Mouse (Mus musculus): Measurements from ENCODE around the gene Tln2. TPM values are rescaled to one million over a fixed set of nuclear protein-coding genes. Genes with fewer than 3 reads are reported as not detected.
"Not testable (repeated sequence)": the region's sequence is repeated elsewhere in the genome, so short reads cannot be mapped to it uniquely, and the experiment has no call there.

The Tln2 gene
- polyA plus RNA-seq, 2 experiments, result 0.98 to 2.5 TPM

GRCm38 (mm10) chr9:67281812-67282211 is 277.7 kb downstream of the Tln2 start:
- ATAC-seq (ENCODE audit: insufficient read depth), result no peak
- H3K36me3 ChIP-seq (replicated peaks; ENCODE audit: control insufficient read depth, insufficient read depth, low read depth), result no peaks in the 10 kb centered on the region
- no peak for DNase-seq (ENCODE audit: low read depth in 3 of 3, low spot score in 3 of 3)
- H3K27ac ChIP-seq, result no peak overlapping the region
- WGBS (ENCODE audit: insufficient replicate concordance), result 62% methylated on average over 6 of the region's 6 CpGs
- TF ChIP-seq CTCF (IDR thresholded peaks at IDR 0.05; ENCODE audit: low read depth), result no peak
- TF ChIP-seq EP300 (IDR thresholded peaks at IDR 0.05; ENCODE audit: low read depth), result no peak
- no peak overlapping the region for H3K9ac ChIP-seq (replicated peaks)
- H3K4me1 ChIP-seq (replicated peaks; ENCODE audit: control insufficient read depth in 2 of 2, insufficient read depth in 2 of 2, low read length in 1 of 2), result no peaks in the 10 kb centered on the region
- H3K4me2 ChIP-seq (ENCODE audit: low read depth), result no peak overlapping the region
- no peak overlapping the region for H3K4me3 ChIP-seq (ENCODE audit: insufficient read depth in 1 of 2, low read depth in 2 of 2, low read length in 2 of 2)
- H3K27me3 ChIP-seq (ENCODE audit: control insufficient read depth, insufficient read depth, low read length), result no peaks in the 10 kb centered on the region
- H3K9me3 ChIP-seq (ENCODE audit: control insufficient read depth, low read length), result no peaks in the 10 kb centered on the region

GRCm38 (mm10) chr9:67280311-67280710 is 279.2 kb downstream of the Tln2 start:
- H3K4me1 ChIP-seq (replicated peaks; ENCODE audit: control insufficient read depth in 2 of 2, insufficient read depth in 2 of 2, low read length in 1 of 2); H3K4me2 ChIP-seq (ENCODE audit: low read depth); H3K27me3 ChIP-seq (ENCODE audit: control insufficient read depth, insufficient read depth, low read length); DNase-seq (ENCODE audit: low read depth in 3 of 3, low spot score in 3 of 3); H3K4me3 ChIP-seq (ENCODE audit: insufficient read depth in 1 of 2, low read depth in 2 of 2, low read length in 2 of 2); H3K9ac ChIP-seq (replicated peaks); H3K36me3 ChIP-seq (replicated peaks; ENCODE audit: control insufficient read depth, insufficient read depth, low read depth); ATAC-seq (ENCODE audit: insufficient read depth); H3K9me3 ChIP-seq (ENCODE audit: control insufficient read depth, low read length); H3K27ac ChIP-seq: not testable (repeated sequence)

GRCm38 (mm10) chr9:67276446-67276845 is 283.1 kb downstream of the Tln2 start:
- ATAC-seq (ENCODE audit: insufficient read depth), result no peak

GRCm38 (mm10) chr9:67274296-67274695 is 285.2 kb downstream of the Tln2 start:
- Histone ChIP-seq H3K27ac (no peak overlapping the region), H3K9ac (replicated peaks) (no peak overlapping the region), H3K27me3 (ENCODE audit: control insufficient read depth, insufficient read depth, low read length) (no peaks in the 10 kb centered on the region), H3K4me3 (ENCODE audit: insufficient read depth in 1 of 2, low read depth in 2 of 2, low read length in 2 of 2) (no peak overlapping the region), H3K36me3 (replicated peaks; ENCODE audit: control insufficient read depth, insufficient read depth, low read depth) (no peaks in the 10 kb centered on the region), H3K9me3 (ENCODE audit: control insufficient read depth, low read length) (no peaks in the 10 kb centered on the region), H3K4me2 (ENCODE audit: low read depth) (no peak overlapping the region), H3K4me1 (replicated peaks; ENCODE audit: control insufficient read depth in 2 of 2, insufficient read depth in 2 of 2, low read length in 1 of 2) (no peaks in the 10 kb centered on the region)
- TF ChIP-seq CTCF (IDR thresholded peaks at IDR 0.05; ENCODE audit: low read depth) (peak; percentile 59), EP300 (IDR thresholded peaks at IDR 0.05; ENCODE audit: low read depth) (no peak)
- ATAC-seq (ENCODE audit: insufficient read depth), result no peak
- 33% methylated on average over 3 of the region's 3 CpGs for WGBS (ENCODE audit: insufficient replicate concordance)
- no peak for DNase-seq (ENCODE audit: low read depth in 3 of 3, low spot score in 3 of 3)

More at GRCm38 (mm10) chr9:67276446-67276845, 283.1 kb downstream of the Tln2 start:
- Histone ChIP-seq H3K27me3 (ENCODE audit: control insufficient read depth, insufficient read depth, low read length) (no peaks in the 10 kb centered on the region), H3K9me3 (ENCODE audit: control insufficient read depth, low read length) (no peaks in the 10 kb centered on the region), H3K4me1 (replicated peaks; ENCODE audit: control insufficient read depth in 2 of 2, insufficient read depth in 2 of 2, low read length in 1 of 2) (no peaks in the 10 kb centered on the region), H3K27ac (no peak overlapping the region), H3K4me3 (ENCODE audit: insufficient read depth in 1 of 2, low read depth in 2 of 2, low read length in 2 of 2) (no peak overlapping the region), H3K4me2 (ENCODE audit: low read depth) (no peak overlapping the region), H3K36me3 (replicated peaks; ENCODE audit: control insufficient read depth, insufficient read depth, low read depth) (no peaks in the 10 kb centered on the region), H3K9ac (replicated peaks) (no peak overlapping the region)
- no peak for TF ChIP-seq CTCF (IDR thresholded peaks at IDR 0.05; ENCODE audit: low read depth)
- TF ChIP-seq EP300 (IDR thresholded peaks at IDR 0.05; ENCODE audit: low read depth), result no peak
- 66% methylated on average over 6 of the region's 6 CpGs for WGBS (ENCODE audit: insufficient replicate concordance)
- no peak for DNase-seq (ENCODE audit: low read depth in 3 of 3, low spot score in 3 of 3)

GRCm38 (mm10) chr9:67273362-67273761 is 286.1 kb downstream of the Tln2 start:
- no peaks in the 10 kb centered on the region for H3K36me3 ChIP-seq (replicated peaks; ENCODE audit: control insufficient read depth, insufficient read depth, low read depth)
- H3K4me2 ChIP-seq (ENCODE audit: low read depth), result no peak overlapping the region
- H3K27ac ChIP-seq, result no peak overlapping the region
- H3K27me3 ChIP-seq (ENCODE audit: control insufficient read depth, insufficient read depth, low read length), result no peaks in the 10 kb centered on the region
- TF ChIP-seq EP300 (IDR thresholded peaks at IDR 0.05; ENCODE audit: low read depth), result no peak
- TF ChIP-seq CTCF (IDR thresholded peaks at IDR 0.05; ENCODE audit: low read depth), result no peak
- ATAC-seq (ENCODE audit: insufficient read depth) (no peak), DNase-seq (ENCODE audit: low read depth in 3 of 3, low spot score in 3 of 3) (no peak)
- H3K9me3 ChIP-seq (ENCODE audit: control insufficient read depth, low read length), result no peaks in the 10 kb centered on the region
- H3K9ac ChIP-seq (replicated peaks), result no peak overlapping the region
- H3K4me3 ChIP-seq (ENCODE audit: insufficient read depth in 1 of 2, low read depth in 2 of 2, low read length in 2 of 2), result no peak overlapping the region
- no peaks in the 10 kb centered on the region; a peak in 1 of 4 replicates for H3K4me1 ChIP-seq (replicated peaks; ENCODE audit: control insufficient read depth in 2 of 2, insufficient read depth in 2 of 2, low read length in 1 of 2)

- H3K27ac ChIP-seq, result no peak overlapping the region
- 75% methylated on average over 7 of the region's 7 CpGs for WGBS (ENCODE audit: insufficient replicate concordance)
These were observed 288.8 kb downstream of the Tln2 start for GRCm38 (mm10) chr9:67270734-67271133.

More at GRCm38 (mm10) chr9:67270734-67271133, 288.8 kb downstream of the Tln2 start:
- no peak for ATAC-seq (ENCODE audit: insufficient read depth)
- Histone ChIP-seq H3K4me1 (replicated peaks; ENCODE audit: control insufficient read depth in 2 of 2, insufficient read depth in 2 of 2, low read length in 1 of 2) (no peaks in the 10 kb centered on the region; a peak in 1 of 4 replicates), H3K4me3 (ENCODE audit: insufficient read depth in 1 of 2, low read depth in 2 of 2, low read length in 2 of 2) (no peak overlapping the region), H3K9ac (replicated peaks) (no peak overlapping the region), H3K4me2 (ENCODE audit: low read depth) (no peak overlapping the region), H3K27me3 (ENCODE audit: control insufficient read depth, insufficient read depth, low read length) (no peaks in the 10 kb centered on the region), H3K9me3 (ENCODE audit: control insufficient read depth, low read length) (no peaks in the 10 kb centered on the region), H3K36me3 (replicated peaks; ENCODE audit: control insufficient read depth, insufficient read depth, low read depth) (no peaks in the 10 kb centered on the region)
- DNase-seq (ENCODE audit: low read depth in 3 of 3, low spot score in 3 of 3), result no peak
- TF ChIP-seq CTCF (IDR thresholded peaks at IDR 0.05; ENCODE audit: low read depth) (no peak), EP300 (IDR thresholded peaks at IDR 0.05; ENCODE audit: low read depth) (no peak)

Data from liver, embryonic 14.5 days (tissue).